Mouse (Mus musculus) liver, adult 2 months (tissue): Measurements from ENCODE around the gene Agfg2.

Experiments
- CTCF ChIP-seq: fragments of 200-500 bp; IDR thresholded peaks from 2 replicates; pipeline ENCODE4 v1.5.1; 2011; ENCODE audit warnings: low read depth, low read length, control low read depth
- POLR2A ChIP-seq: fragments of 200-500 bp; IDR thresholded peaks from 2 replicates; pipeline ENCODE4 v1.6.1; 2011; ENCODE audit warnings: low read length, control low read depth; ENCODE audit not compliant: insufficient read depth; ENCODE audit errors: extremely low read depth

- TF ChIP-seq CTCF (no peak), POLR2A (no peak)
Measured at GRCm38 (mm10) chr5:137699850-137700249, 15.3 kb upstream of the Agfg2 start.
